Mouse (Mus musculus): ENCODE measurements around the gene Gm7735. TPM values are rescaled to one million over a fixed set of nuclear protein-coding genes. Genes with fewer than 3 reads are reported as not detected.
"Not testable (repeated sequence)": the region's sequence is repeated elsewhere in the genome, so short reads cannot be mapped to it uniquely, and the experiment has no call there.

The Gm7735 gene
- polyA plus RNA-seq (2015; fragmentation: Nextera tagmentation; extraction: Ambion mirVana) = not detected in 2 replicates

- H3K4me2 ChIP-seq (ENCODE audit: low read depth, low read length); H3K27me3 ChIP-seq (ENCODE audit: insufficient read depth, low read length); H3K9ac ChIP-seq (replicated peaks); H3K4me1 ChIP-seq (ENCODE audit: insufficient read depth); DNase-seq; H3K36me3 ChIP-seq (replicated peaks; ENCODE audit: insufficient read depth, low read length); H3K27ac ChIP-seq (ENCODE audit: low read depth); H3K4me3 ChIP-seq (ENCODE audit: low read depth, low read length); ATAC-seq; H3K9me3 ChIP-seq (ENCODE audit: low read length): not testable (repeated sequence)
Measured at GRCm38 (mm10) chr16:89169190-89169589, at the start of gene Gm7735. TSS of gene Gm7735 (plus strand) at chr16:89169490.

GRCm38 (mm10) chr16:89140551-89140950 is 28.7 kb upstream of the Gm7735 start, which contains the start of gene Gm6358:
TSS of gene Gm6358 (plus strand) at chr16:89140851.
- Histone ChIP-seq H3K4me1 (ENCODE audit: insufficient read depth) (no peaks in the 10 kb centered on the region), H3K4me3 (ENCODE audit: low read depth, low read length) (no peak within 1 kb of the TSS), H3K27ac (ENCODE audit: low read depth) (no peak within 1 kb of the TSS), H3K4me2 (ENCODE audit: low read depth, low read length) (no peak within 1 kb of the TSS), H3K36me3 (replicated peaks; ENCODE audit: insufficient read depth, low read length) (no peaks in the 10 kb centered on the region), H3K27me3 (ENCODE audit: insufficient read depth, low read length) (no peaks in the 10 kb centered on the region), H3K9me3 (ENCODE audit: low read length) (no peaks in the 10 kb centered on the region; the same call in 1 of the 2 replicates), H3K9ac (replicated peaks) (no peak within 1 kb of the TSS)
- 78% methylated on average over 1 of the region's 1 CpGs for WGBS (ENCODE audit: insufficient replicate concordance)
- ATAC-seq (no peak), DNase-seq (no peak)
- TF ChIP-seq CTCF (IDR thresholded peaks at IDR 0.05; ENCODE audit: low read depth) = no peak
- no peak for TF ChIP-seq EP300 (IDR thresholded peaks at IDR 0.05; ENCODE audit: low read depth)

GRCm38 (mm10) chr16:89150786-89151185 is 18.5 kb upstream of the Gm7735 start, which contains the start of gene Gm10061:
TSS of gene Gm10061 (plus strand) at chr16:89151086.
- TF ChIP-seq CTCF (IDR thresholded peaks at IDR 0.05; ENCODE audit: low read depth) (no peak), EP300 (IDR thresholded peaks at IDR 0.05; ENCODE audit: low read depth) (no peak)
- Histone ChIP-seq H3K27me3 (ENCODE audit: insufficient read depth, low read length) (no peaks in the 10 kb centered on the region), H3K36me3 (replicated peaks; ENCODE audit: insufficient read depth, low read length) (no peaks in the 10 kb centered on the region), H3K4me1 (ENCODE audit: insufficient read depth) (no peaks in the 10 kb centered on the region), H3K4me3 (ENCODE audit: low read depth, low read length) (no peak within 1 kb of the TSS), H3K27ac (ENCODE audit: low read depth) (no peak within 1 kb of the TSS), H3K9me3 (ENCODE audit: low read length) (0 out of 2 replicates have a peak, but pooled peaks cover 2% of the 10 kb centered on the region), H3K9ac (replicated peaks) (no peak within 1 kb of the TSS), H3K4me2 (ENCODE audit: low read depth, low read length) (no peak within 1 kb of the TSS)
- WGBS (ENCODE audit: insufficient replicate concordance) = 78% methylated on average over 1 of the region's 1 CpGs
- no peak for ATAC-seq
- DNase-seq = no peak

GRCm38 (mm10) chr16:89157652-89158051 is 11.6 kb upstream of the Gm7735 start, which contains the start of gene Gm9789:
TSS of gene Gm9789 (plus strand) at chr16:89157952.
- H3K9ac ChIP-seq (replicated peaks) = no peak within 1 kb of the TSS
- no peak within 1 kb of the TSS for H3K4me2 ChIP-seq (ENCODE audit: low read depth, low read length)
- TF ChIP-seq EP300 (IDR thresholded peaks at IDR 0.05; ENCODE audit: low read depth) (no peak), CTCF (IDR thresholded peaks at IDR 0.05; ENCODE audit: low read depth) (no peak)
- 0 out of 2 replicates have a peak, but pooled peaks cover 2% of the 10 kb centered on the region for H3K9me3 ChIP-seq (ENCODE audit: low read length)
- no peak within 1 kb of the TSS for H3K27ac ChIP-seq (ENCODE audit: low read depth)
- DNase-seq (no peak), ATAC-seq (no peak)
- H3K4me1 ChIP-seq (ENCODE audit: insufficient read depth) = no peaks in the 10 kb centered on the region
- H3K27me3 ChIP-seq (ENCODE audit: insufficient read depth, low read length) = no peaks in the 10 kb centered on the region
- no peaks in the 10 kb centered on the region for H3K36me3 ChIP-seq (replicated peaks; ENCODE audit: insufficient read depth, low read length)
- no peak within 1 kb of the TSS for H3K4me3 ChIP-seq (ENCODE audit: low read depth, low read length)
- WGBS (ENCODE audit: insufficient replicate concordance) = 76% methylated on average over 4 of the region's 4 CpGs

- DNase-seq = no peak
- 72% methylated on average over 2 of the region's 2 CpGs for WGBS (ENCODE audit: insufficient replicate concordance)
Measured at GRCm38 (mm10) chr16:89174435-89174834, 5.1 kb downstream of the Gm7735 start, which contains the start of gene 1110057P08Rik. TSS of gene 1110057P08Rik (plus strand) at chr16:89174735.

GRCm38 (mm10) chr16:89188621-89189020 is 19.3 kb downstream of the Gm7735 start:
- H3K9ac ChIP-seq (replicated peaks) = no peak overlapping the region
- no peaks in the 10 kb centered on the region for H3K9me3 ChIP-seq (ENCODE audit: low read length)
- H3K4me3 ChIP-seq (ENCODE audit: low read depth, low read length) = no peak overlapping the region
- WGBS (ENCODE audit: insufficient replicate concordance) = 63% methylated on average over 4 of the region's 4 CpGs
- H3K4me1 ChIP-seq (ENCODE audit: insufficient read depth) = no peaks in the 10 kb centered on the region
- no peak overlapping the region for H3K27ac ChIP-seq (ENCODE audit: low read depth)
- H3K36me3 ChIP-seq (replicated peaks; ENCODE audit: insufficient read depth, low read length) = no peaks in the 10 kb centered on the region
- TF ChIP-seq CTCF (IDR thresholded peaks at IDR 0.05; ENCODE audit: low read depth) = no peak
- no peak for TF ChIP-seq EP300 (IDR thresholded peaks at IDR 0.05; ENCODE audit: low read depth)
- DNase-seq (no peak), ATAC-seq (no peak)
- no peaks in the 10 kb centered on the region for H3K27me3 ChIP-seq (ENCODE audit: insufficient read depth, low read length)
- no peak overlapping the region for H3K4me2 ChIP-seq (ENCODE audit: low read depth, low read length)

More at GRCm38 (mm10) chr16:89174435-89174834, 5.1 kb downstream of the Gm7735 start, which contains the start of gene 1110057P08Rik:
- H3K27ac ChIP-seq (ENCODE audit: low read depth) = no peak within 1 kb of the TSS
- H3K4me1 ChIP-seq (ENCODE audit: insufficient read depth) = no peaks in the 10 kb centered on the region
- no peak for ATAC-seq
- TF ChIP-seq CTCF (IDR thresholded peaks at IDR 0.05; ENCODE audit: low read depth) (no peak), EP300 (IDR thresholded peaks at IDR 0.05; ENCODE audit: low read depth) (no peak)
- no peak within 1 kb of the TSS for H3K4me3 ChIP-seq (ENCODE audit: low read depth, low read length)
- no peak within 1 kb of the TSS for H3K4me2 ChIP-seq (ENCODE audit: low read depth, low read length)
- H3K9ac ChIP-seq (replicated peaks) = no peak within 1 kb of the TSS
- no peaks in the 10 kb centered on the region for H3K27me3 ChIP-seq (ENCODE audit: insufficient read depth, low read length)
- H3K9me3 ChIP-seq (ENCODE audit: low read length) = no peaks in the 10 kb centered on the region; the same call in 1 of the 2 replicates
- H3K36me3 ChIP-seq (replicated peaks; ENCODE audit: insufficient read depth, low read length) = no peaks in the 10 kb centered on the region
